Mouse (Mus musculus): Measurements from ENCODE around the gene Iglon5.

DNA sequence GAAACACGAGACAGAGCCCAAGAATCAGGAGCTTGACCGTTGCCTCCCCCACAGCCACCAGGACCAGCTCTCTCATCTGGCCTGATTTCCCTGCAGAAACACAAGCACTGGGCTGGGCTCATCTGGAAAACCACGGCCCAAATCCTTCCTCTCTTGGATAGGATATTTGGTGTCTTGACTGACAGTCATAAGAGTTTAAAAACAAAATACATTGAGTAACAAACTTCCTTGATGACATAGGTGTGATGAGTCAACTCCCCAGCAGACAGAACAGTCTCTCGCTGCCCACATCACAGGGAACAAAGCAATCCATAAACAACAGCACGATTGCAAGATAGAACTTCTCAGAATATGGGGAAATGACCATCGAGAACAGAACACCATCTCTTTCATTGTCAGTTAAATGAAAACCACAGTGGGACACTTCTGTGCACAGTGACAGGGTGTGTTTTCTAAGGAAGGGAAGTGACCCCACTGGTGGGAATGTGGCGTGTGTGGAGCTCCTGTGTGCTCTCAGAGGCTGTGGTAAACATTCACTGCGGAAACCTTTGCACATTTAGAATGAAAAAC, 40.4 kb upstream of the Iglon5 start:
- TF ChIP-seq CTCF (IDR thresholded peaks at IDR 0.05) (no peak), EP300 (IDR thresholded peaks at IDR 0.05) (peak; percentile 74)
